Mouse (Mus musculus): ENCODE data around the gene Mrps7.
"Not testable (repeated sequence)": the region's sequence is repeated elsewhere in the genome, so short reads cannot be mapped to it uniquely, and the experiment has no call there.

Mrps7 gene

GRCm38 (mm10) chr11:115645498-115645897, 41.8 kb downstream of the Mrps7 start:
- DNase-seq (ENCODE audit: low read depth in 2 of 2, low spot score in 2 of 2), result not testable (repeated sequence)

GRCm38 (mm10) chr11:115646439-115646838, 42.7 kb downstream of the Mrps7 start:
- no peak for DNase-seq (ENCODE audit: low read depth in 2 of 2, low spot score in 2 of 2)

GRCm38 (mm10) chr11:115647459-115647858, 43.7 kb downstream of the Mrps7 start:
- peak; percentile 48 to 67 for DNase-seq (ENCODE audit: low read depth in 2 of 2, low spot score in 2 of 2)

DNA sequence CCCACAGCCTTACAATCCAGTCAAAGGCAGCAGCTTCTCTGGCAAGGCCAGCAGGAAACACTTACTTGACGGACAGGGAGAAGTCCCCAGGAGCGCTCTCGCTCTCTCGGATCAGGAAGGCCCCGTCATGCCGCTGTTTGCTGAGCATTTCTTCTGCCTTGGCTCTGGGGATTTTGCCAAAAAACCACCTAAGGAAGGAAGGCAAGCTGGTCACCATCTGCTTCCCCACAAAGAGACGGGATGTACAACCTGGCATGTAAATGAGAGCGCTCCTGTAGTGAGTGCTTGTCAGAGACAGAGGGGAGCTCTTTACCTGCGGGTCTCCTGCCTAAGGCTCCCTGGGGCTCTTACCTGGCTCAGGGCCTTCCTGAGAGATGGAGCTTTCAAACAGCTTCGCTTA, 46.0 kb downstream of the Mrps7 start:
- no peak for DNase-seq (ENCODE audit: low read depth in 2 of 2, low spot score in 2 of 2)

- no peak for DNase-seq (ENCODE audit: low read depth in 2 of 2, low spot score in 2 of 2)
Measured at GRCm38 (mm10) chr11:115651680-115652079, 48.0 kb downstream of the Mrps7 start.

DNA sequence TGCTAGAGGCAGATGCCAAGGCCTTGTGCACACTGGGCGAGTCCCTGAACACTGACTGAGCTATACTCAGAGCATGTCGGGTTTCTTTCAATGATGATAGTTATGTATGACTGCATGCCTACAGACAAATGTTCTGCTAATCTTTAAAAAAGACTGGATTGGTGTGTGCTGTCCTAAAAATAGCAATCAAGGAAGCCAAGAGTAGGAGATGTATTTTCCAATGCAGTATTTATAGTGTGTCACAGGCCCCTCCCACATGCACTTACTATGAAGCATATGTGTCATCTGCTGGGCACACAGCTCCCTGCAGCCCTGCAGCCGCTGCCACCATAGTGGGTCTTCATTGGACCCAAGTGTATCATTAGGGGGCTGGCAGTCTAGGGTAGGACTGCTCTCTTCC, 49.5 kb downstream of the Mrps7 start:
- no peak for DNase-seq (ENCODE audit: low read depth in 2 of 2, low spot score in 2 of 2)

DNA sequence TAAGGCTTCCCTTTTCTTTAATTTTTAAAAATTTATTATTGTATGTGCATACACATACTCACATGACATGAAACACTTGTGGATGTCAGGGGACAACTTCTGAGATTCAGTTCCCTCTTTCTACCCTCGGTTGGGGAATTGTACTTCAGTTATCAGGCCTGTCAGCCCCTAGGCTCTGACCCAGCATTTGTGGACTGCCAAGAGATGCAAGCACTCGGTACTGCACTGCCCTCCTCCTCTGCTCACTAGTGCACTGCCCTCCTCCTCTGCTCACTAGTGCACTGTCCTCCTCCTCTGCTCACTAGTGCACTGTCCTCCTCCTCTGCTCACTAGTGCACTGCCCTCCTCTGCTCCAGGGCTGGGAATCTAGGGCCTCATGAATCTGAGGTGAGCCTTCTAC, 50.4 kb downstream of the Mrps7 start:
- no peak for DNase-seq (ENCODE audit: low read depth in 2 of 2, low spot score in 2 of 2)

Measured in CD8-positive naive resting alpha-beta T cell, adult 2 months (primary cell).